Mouse (Mus musculus): ENCODE results near the gene Dpp8. TPM values are rescaled to one million over a fixed set of nuclear protein-coding genes. Genes with fewer than 3 reads are reported as not detected.
"Not testable (repeated sequence)": the region's sequence is repeated elsewhere in the genome, so short reads cannot be mapped to it uniquely, and the experiment has no call there.

The Dpp8 gene
- polyA plus RNA-seq, 1 experiment: 76.3 TPM

DNA sequence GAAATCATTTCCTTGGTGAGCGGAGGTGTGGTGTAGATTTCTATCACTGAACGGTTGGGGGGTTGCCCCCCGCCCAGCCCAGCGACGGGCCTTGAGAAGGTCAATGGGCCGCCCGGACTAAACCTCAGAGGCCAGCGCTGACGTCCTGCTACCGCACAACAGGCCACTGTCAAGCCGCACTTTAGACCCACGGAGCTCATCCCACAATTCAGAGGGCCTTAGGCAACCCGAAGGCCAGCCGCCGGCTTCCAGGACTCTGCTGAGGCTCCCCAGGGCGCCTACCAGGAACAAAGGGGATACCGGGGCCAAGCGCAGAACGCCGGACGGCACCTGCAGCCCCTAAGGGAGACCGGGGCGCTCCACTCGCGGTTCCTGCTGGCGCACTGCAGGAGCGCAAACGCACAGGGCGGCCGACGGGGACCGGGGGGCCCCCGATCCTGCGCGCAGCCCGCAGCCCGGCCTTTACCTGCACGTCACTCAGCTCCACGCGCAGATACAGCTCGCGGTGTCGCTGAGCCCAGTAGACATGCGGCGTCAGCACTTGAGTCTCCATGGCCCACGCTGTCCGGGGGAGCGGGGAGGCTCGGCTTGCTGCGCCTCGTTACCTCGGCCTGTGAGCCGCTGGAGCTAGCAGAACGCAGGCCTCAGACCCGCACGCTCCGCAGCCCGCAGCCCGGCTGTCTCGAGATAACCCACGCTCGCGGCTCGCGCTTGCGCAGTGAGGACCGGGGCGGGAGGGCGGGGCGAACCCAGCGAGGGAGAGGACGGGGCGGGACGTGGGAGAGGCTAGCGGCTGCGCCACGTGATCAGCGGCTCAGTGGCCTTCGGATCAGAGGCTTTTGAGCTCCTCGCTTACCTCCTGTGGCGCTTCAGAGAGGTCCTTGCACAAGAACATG, 11.0 kb upstream of the Dpp8 start, which contains the start of gene Hacd3:
Hacd3 (minus strand) TSS at position 703 of the 896 bp plus-strand sequence.
- peak; percentile 82 for DNase-seq
- Histone ChIP-seq H3K4me1 (ENCODE audit: control insufficient read depth, insufficient read depth, low read length) (peaks cover 17% of the 10 kb centered on the region), H3K4me3 (replicated peaks; ENCODE audit: extremely low read depth, low read depth, low read length) (peak within 1 kb of the TSS; percentile 99)
- WGBS: under 1% methylated on average over 81 of the region's 81 CpGs
- TF ChIP-seq CTCF (IDR thresholded peaks at IDR 0.05; ENCODE audit: insufficient read depth, low read length): no peak
- peak; percentile 85 for TF ChIP-seq POLR2A (IDR thresholded peaks at IDR 0.05; ENCODE audit: borderline replicate concordance, extremely low read depth, low read depth, low read length)

DNA sequence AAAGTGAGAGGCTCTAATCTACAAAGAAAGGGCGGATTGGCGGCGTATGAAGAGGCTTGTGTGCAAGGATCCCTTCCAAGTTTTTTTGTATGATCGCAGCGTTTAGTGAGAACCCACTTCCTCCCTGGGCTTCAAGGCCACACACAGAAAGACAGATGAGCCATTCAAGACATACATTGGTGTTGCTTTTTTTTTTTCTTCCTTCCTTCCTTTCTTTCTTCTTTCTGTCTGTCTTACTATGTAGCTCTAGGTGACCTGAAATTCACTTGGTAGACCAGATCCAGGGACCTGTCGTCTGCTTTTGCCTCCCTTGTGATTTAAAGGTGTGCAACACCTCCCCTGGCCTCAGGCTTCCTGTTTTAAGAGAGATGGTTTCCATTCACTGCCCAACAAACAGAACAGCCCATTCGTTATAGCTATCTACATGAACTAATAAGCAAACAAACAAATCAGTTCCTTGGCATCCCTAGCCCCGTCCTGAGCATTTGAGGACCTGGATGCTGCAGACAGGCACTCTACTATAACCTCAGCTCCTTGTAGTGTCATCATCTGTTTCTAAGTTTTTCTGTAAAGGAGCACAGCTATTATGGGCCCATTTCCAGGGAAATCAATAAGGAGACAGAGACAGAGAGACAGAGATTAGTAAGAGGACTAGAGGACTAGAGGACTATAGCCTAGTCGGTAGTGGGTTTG, 10.2 kb upstream of the Dpp8 start:
- Histone ChIP-seq H3K4me3 (replicated peaks; ENCODE audit: extremely low read depth, low read depth, low read length) (peak overlapping the region; percentile 60), H3K4me1 (ENCODE audit: control insufficient read depth, insufficient read depth, low read length) (peaks cover 15% of the 10 kb centered on the region)
- 16% methylated on average over 9 of the region's 9 CpGs for WGBS
- no peak for TF ChIP-seq CTCF (IDR thresholded peaks at IDR 0.05; ENCODE audit: insufficient read depth, low read length)
- no peak for TF ChIP-seq POLR2A (IDR thresholded peaks at IDR 0.05; ENCODE audit: borderline replicate concordance, extremely low read depth, low read depth, low read length)
- no peak for DNase-seq

DNA sequence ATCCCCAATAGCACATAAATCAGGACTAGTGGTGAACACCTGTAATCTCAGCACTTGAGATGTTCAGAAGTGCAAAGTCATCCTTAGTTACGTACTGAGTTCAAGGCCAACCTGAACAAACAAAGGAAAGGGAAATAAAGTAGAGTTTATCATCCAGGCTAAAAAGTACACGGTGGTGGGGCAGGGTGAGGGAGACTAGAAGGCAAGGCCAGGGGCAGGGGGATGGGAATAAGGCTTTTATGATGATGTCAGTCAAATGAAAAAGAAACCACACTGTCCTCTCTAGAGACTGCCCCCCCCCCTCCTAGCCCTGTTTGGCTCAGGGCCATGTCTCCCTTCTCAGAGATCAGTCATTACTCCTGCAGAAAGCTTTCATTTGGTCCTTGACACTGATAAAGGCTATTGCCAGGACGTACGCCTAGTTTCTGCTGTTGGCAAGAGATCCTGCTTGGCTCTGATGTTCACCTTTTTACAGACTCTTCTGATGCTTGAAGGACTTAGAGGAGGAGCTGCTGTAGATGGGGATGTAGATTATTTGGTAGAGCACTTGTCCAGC, 9.6 kb upstream of the Dpp8 start:
- TF ChIP-seq CTCF (IDR thresholded peaks at IDR 0.05; ENCODE audit: insufficient read depth, low read length) (no peak), POLR2A (IDR thresholded peaks at IDR 0.05; ENCODE audit: borderline replicate concordance, extremely low read depth, low read depth, low read length) (no peak)
- Histone ChIP-seq H3K4me1 (ENCODE audit: control insufficient read depth, insufficient read depth, low read length) (peaks cover 14% of the 10 kb centered on the region), H3K4me3 (replicated peaks; ENCODE audit: extremely low read depth, low read depth, low read length) (no peak overlapping the region)
- WGBS: 38% methylated on average over 4 of the region's 4 CpGs
- no peak for DNase-seq

DNA sequence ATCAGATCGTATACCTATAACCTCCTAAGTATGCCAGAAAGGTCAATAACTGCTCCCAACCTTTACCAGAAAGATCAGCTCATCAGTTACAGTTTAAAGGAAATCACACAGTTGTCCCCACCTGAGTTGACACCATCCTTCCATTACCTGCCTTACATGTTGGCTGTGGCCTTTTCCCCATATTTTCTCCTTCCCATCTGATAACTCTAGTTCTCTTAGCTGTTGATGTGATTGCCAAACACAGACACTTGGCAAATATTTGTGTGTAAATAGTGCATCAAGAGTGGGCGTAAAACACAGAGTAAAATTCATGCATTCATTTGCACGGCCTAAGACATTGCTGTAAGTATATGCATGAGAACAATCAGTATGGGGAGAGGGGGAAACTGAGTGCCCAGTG, 8.8 kb upstream of the Dpp8 start:
- Histone ChIP-seq H3K4me1 (ENCODE audit: control insufficient read depth, insufficient read depth, low read length) (peaks cover 11% of the 10 kb centered on the region), H3K4me3 (replicated peaks; ENCODE audit: extremely low read depth, low read depth, low read length) (no peak overlapping the region)
- DNase-seq: no peak
- TF ChIP-seq POLR2A (IDR thresholded peaks at IDR 0.05; ENCODE audit: borderline replicate concordance, extremely low read depth, low read depth, low read length): no peak
- no peak for TF ChIP-seq CTCF (IDR thresholded peaks at IDR 0.05; ENCODE audit: insufficient read depth, low read length)
- 73% methylated on average over 3 of the region's 3 CpGs for WGBS

DNA sequence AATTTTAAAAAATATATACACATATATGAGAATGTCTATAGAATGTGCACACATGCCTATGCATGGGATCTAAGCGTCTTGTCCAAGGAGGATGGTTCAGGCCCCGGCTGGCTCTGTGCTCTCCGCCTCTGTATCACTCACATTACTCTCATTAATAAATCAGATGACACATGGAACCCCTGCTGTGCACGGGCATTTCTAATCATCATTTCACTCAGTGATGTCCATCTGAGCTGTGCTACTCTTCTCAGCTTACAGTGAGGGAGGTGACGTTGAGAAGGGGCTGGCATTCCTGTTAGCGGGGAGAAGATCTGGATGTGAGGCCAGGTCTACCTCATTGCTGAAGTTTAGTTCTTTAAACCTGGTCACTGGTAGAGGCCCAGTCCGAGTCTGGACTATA, 5.0 kb upstream of the Dpp8 start:
- WGBS: 84% methylated on average over 7 of the region's 7 CpGs
- no peak overlapping the region for H3K4me3 ChIP-seq (replicated peaks; ENCODE audit: extremely low read depth, low read depth, low read length)
- peaks cover 8% of the 10 kb centered on the region for H3K4me1 ChIP-seq (ENCODE audit: control insufficient read depth, insufficient read depth, low read length)
- no peak for DNase-seq
- no peak for TF ChIP-seq POLR2A (IDR thresholded peaks at IDR 0.05; ENCODE audit: borderline replicate concordance, extremely low read depth, low read depth, low read length)

DNA sequence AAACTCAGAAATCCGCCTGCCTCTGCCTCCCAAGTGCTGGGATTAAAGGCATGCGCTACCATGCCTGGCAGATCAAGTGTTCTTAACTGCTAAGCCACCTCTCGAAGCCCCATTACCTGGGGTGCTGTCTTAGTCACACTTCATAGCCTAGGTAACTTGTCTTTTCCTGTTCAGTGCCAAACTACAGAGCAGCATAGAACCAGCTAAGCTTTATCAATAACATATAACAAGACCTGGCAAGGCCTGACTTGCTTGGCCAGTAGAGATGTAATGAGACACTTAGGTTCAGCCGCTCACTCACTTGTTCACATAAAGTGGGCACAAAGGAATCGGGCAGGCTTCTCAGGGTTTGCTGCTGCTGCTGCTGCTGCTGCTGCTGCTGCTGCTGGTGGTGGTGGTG, 3.9 kb upstream of the Dpp8 start:
- Histone ChIP-seq H3K4me1 (ENCODE audit: control insufficient read depth, insufficient read depth, low read length) (peaks cover 3% of the 10 kb centered on the region; the same call in 1 of the 2 replicates), H3K4me3 (replicated peaks; ENCODE audit: extremely low read depth, low read depth, low read length) (no peak overlapping the region)
- 91% methylated on average over 5 of the region's 5 CpGs for WGBS
- TF ChIP-seq CTCF (IDR thresholded peaks at IDR 0.05; ENCODE audit: insufficient read depth, low read length) (no peak), POLR2A (IDR thresholded peaks at IDR 0.05; ENCODE audit: borderline replicate concordance, extremely low read depth, low read depth, low read length) (no peak)
- no peak for DNase-seq

DNA sequence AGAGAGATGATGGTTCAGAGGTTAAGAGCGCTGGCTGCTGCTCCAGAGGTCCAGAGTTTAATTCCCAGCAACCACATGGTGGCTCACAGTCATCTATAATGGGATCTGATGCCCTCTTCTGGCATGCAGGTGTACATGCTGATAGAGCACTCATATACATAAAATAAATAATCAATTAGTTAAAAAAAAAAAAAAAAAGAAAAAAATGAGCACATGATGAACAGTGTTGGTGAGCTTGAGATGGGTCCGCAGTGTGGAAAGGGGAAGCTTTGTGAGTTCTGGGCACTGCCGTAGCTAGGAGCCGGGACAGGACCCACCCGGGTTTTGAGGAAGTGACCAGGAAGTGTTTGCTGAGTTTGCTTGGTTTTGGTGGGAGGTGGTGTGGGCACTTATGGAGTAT, 859 bp upstream of the Dpp8 start:
- 48% methylated on average over 5 of the region's 5 CpGs for WGBS
- DNase-seq; H3K4me1 ChIP-seq (ENCODE audit: control insufficient read depth, insufficient read depth, low read length); H3K4me3 ChIP-seq (replicated peaks; ENCODE audit: extremely low read depth, low read depth, low read length): not testable (repeated sequence)

DNA sequence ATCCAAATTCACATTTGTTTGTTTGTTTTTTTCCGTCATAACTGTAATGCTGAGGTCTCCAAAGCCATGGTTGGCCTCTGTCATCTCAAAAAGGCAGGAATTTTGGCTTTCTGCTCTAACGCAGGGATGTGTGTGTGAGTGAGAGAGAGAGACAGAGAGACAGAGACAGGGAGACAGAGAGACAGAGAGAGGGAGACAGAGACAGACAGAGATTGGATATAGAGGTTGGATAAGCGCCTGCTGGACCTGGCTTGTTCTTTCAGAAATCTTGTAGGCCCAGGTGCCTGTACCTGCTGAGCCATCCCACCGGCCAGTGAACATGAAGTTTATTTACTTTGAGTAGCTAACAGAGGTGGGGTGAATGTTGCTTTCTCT, 333 bp upstream of the Dpp8 start:
- H3K4me3 ChIP-seq (replicated peaks; ENCODE audit: extremely low read depth, low read depth, low read length): peak overlapping the region; percentile 96
- TF ChIP-seq CTCF (IDR thresholded peaks at IDR 0.05; ENCODE audit: insufficient read depth, low read length) (no peak), POLR2A (IDR thresholded peaks at IDR 0.05; ENCODE audit: borderline replicate concordance, extremely low read depth, low read depth, low read length) (no peak)
- DNase-seq: no peak
- WGBS: 28% methylated on average over 4 of the region's 4 CpGs
- H3K4me1 ChIP-seq (ENCODE audit: control insufficient read depth, insufficient read depth, low read length): peaks cover 8% of the 10 kb centered on the region

DNA sequence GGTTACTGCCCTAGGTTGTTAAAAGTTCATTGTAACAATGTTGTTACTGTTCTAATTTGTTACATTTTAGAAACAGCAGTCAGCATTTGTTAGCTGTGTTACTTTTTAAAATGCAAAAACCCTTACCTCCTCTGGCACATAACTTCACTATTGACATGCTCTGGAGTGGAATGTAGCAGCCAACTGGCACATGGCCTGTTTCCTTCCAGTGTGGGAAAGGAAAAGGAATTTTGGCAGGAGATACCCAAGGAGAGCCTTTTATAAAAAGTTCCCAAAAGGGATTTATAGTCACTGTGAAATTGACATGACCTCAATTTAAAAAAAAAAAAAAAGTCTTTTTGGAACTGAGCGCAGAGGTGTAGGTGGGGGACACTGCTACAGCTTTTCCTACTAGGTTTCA, 4.2 kb downstream of the Dpp8 start:
- DNase-seq: peak; percentile 65
- no peak for TF ChIP-seq CTCF (IDR thresholded peaks at IDR 0.05; ENCODE audit: insufficient read depth, low read length)
- TF ChIP-seq POLR2A (IDR thresholded peaks at IDR 0.05; ENCODE audit: borderline replicate concordance, extremely low read depth, low read depth, low read length): no peak
- 39% methylated on average over 1 of the region's 1 CpGs for WGBS
- Histone ChIP-seq H3K4me1 (ENCODE audit: control insufficient read depth, insufficient read depth, low read length) (peaks cover 8% of the 10 kb centered on the region), H3K4me3 (replicated peaks; ENCODE audit: extremely low read depth, low read depth, low read length) (no peak overlapping the region)
